Mouse (Mus musculus): ENCODE data around the gene Rpl3. TPM values are rescaled to one million over a fixed set of nuclear protein-coding genes. Genes with fewer than 3 reads are reported as not detected.
A peak's percentile ranks its signal among the peaks of the same experiment; 100 is the strongest.

Gene Rpl3
- polyA plus RNA-seq, 2 experiments: 765 to 774 TPM

DNA sequence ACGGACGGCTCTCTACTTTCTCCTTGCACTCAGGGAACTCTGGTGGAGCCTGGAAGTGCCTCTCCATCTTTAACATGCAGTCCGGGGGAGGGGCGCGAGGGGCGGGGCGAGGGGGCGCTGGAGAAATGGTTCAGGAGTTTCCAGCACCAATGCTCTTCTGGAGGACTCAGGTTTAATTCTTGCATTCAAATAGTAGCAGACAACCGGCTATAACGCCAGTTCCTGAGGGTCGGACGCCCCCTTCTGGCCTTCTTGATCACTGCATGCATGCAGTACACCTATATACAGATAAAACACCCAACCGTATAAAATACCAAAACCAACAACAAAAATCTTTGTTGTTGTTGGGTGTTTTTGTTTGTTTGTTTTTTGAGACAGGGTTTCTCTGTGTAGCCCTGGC lies 26.3 kb downstream of the Rpl3 start:
- H3K4me2 ChIP-seq (ENCODE audit: low read depth): no peak overlapping the region
- no peaks in the 10 kb centered on the region for H3K27me3 ChIP-seq (ENCODE audit: control insufficient read depth, insufficient read depth, low read length)
- no peak for DNase-seq (ENCODE audit: low read depth in 3 of 3, low spot score in 3 of 3)
- no peaks in the 10 kb centered on the region for H3K9me3 ChIP-seq (ENCODE audit: control insufficient read depth, low read length)
- no peak overlapping the region for H3K9ac ChIP-seq (replicated peaks)
- WGBS (ENCODE audit: insufficient replicate concordance): 20% methylated on average over 13 of the region's 13 CpGs
- H3K27ac ChIP-seq: no peak overlapping the region
- H3K4me3 ChIP-seq (ENCODE audit: insufficient read depth in 1 of 2, low read depth in 2 of 2, low read length in 2 of 2): no peak overlapping the region
- TF ChIP-seq EP300 (IDR thresholded peaks at IDR 0.05; ENCODE audit: low read depth) (no peak), CTCF (IDR thresholded peaks at IDR 0.05; ENCODE audit: low read depth) (peak; percentile 71)
- no peaks in the 10 kb centered on the region for H3K36me3 ChIP-seq (replicated peaks; ENCODE audit: control insufficient read depth, insufficient read depth, low read depth)
- no peak for ATAC-seq (ENCODE audit: insufficient read depth)
- H3K4me1 ChIP-seq (replicated peaks; ENCODE audit: control insufficient read depth in 2 of 2, insufficient read depth in 2 of 2, low read length in 1 of 2): no peaks in the 10 kb centered on the region

DNA sequence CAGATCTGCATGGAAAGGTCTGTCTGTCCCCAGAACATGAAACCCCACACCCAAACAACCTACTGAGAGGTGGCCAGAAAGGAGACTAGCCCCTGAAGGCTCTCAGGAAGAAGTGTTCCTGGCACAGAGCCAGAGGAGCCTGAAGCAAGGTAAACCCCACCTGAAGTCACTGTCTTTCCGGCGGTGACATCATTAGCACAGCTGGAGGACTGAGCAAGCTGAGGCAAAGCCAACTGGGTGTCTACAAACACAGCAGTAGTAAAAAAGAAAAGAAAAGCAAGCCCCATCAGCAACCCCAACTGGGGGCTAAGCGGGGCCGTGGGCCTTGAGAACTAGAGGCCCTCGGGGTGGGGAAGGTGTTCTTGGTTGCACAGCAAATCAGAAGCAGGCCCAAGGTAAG lies 26.7 kb downstream of the Rpl3 start:
- ATAC-seq (ENCODE audit: insufficient read depth): no peak
- H3K36me3 ChIP-seq (replicated peaks; ENCODE audit: control insufficient read depth, insufficient read depth, low read depth): no peaks in the 10 kb centered on the region
- WGBS (ENCODE audit: insufficient replicate concordance): 76% methylated on average over 5 of the region's 5 CpGs
- DNase-seq (ENCODE audit: low read depth in 3 of 3, low spot score in 3 of 3): no peak
- H3K4me1 ChIP-seq (replicated peaks; ENCODE audit: control insufficient read depth in 2 of 2, insufficient read depth in 2 of 2, low read length in 1 of 2): no peaks in the 10 kb centered on the region
- TF ChIP-seq EP300 (IDR thresholded peaks at IDR 0.05; ENCODE audit: low read depth): no peak
- TF ChIP-seq CTCF (IDR thresholded peaks at IDR 0.05; ENCODE audit: low read depth): no peak
- H3K9ac ChIP-seq (replicated peaks): no peak overlapping the region
- no peak overlapping the region for H3K4me2 ChIP-seq (ENCODE audit: low read depth)
- no peaks in the 10 kb centered on the region for H3K27me3 ChIP-seq (ENCODE audit: control insufficient read depth, insufficient read depth, low read length)
- no peak overlapping the region for H3K4me3 ChIP-seq (ENCODE audit: insufficient read depth in 1 of 2, low read depth in 2 of 2, low read length in 2 of 2)
- H3K27ac ChIP-seq: no peak overlapping the region
- no peaks in the 10 kb centered on the region for H3K9me3 ChIP-seq (ENCODE audit: control insufficient read depth, low read length)

DNA sequence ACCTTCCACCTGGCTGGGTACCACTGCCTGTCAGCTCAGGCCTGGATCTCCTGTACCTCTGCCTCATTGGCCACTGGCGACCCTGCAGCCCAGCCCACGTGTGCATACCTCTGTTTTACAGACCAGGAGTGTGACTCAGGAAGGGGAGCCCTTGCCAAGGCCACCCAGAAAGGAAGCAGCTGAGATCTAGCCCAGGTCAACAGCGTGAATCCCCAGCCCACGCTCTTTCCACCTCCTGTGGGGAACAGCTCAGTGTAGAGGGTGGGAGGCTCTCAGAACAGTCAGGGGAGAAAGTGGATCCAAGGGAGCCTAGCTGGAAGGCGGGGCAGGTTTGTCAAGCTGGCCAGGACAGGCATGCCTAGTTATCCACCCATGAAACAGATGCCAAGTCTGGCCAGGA lies 28.8 kb downstream of the Rpl3 start:
- no peak overlapping the region for H3K4me3 ChIP-seq (ENCODE audit: insufficient read depth in 1 of 2, low read depth in 2 of 2, low read length in 2 of 2)
- TF ChIP-seq CTCF (IDR thresholded peaks at IDR 0.05; ENCODE audit: low read depth) (no peak), EP300 (IDR thresholded peaks at IDR 0.05; ENCODE audit: low read depth) (no peak)
- no peaks in the 10 kb centered on the region for H3K27me3 ChIP-seq (ENCODE audit: control insufficient read depth, insufficient read depth, low read length)
- H3K27ac ChIP-seq: no peak overlapping the region
- H3K4me1 ChIP-seq (replicated peaks; ENCODE audit: control insufficient read depth in 2 of 2, insufficient read depth in 2 of 2, low read length in 1 of 2): no peaks in the 10 kb centered on the region
- H3K4me2 ChIP-seq (ENCODE audit: low read depth): no peak overlapping the region
- ATAC-seq (ENCODE audit: insufficient read depth) (no peak), DNase-seq (ENCODE audit: low read depth in 3 of 3, low spot score in 3 of 3) (no peak)
- 38% methylated on average over 5 of the region's 5 CpGs for WGBS (ENCODE audit: insufficient replicate concordance)
- no peaks in the 10 kb centered on the region for H3K9me3 ChIP-seq (ENCODE audit: control insufficient read depth, low read length)
- no peaks in the 10 kb centered on the region for H3K36me3 ChIP-seq (replicated peaks; ENCODE audit: control insufficient read depth, insufficient read depth, low read depth)
- no peak overlapping the region for H3K9ac ChIP-seq (replicated peaks)

DNA sequence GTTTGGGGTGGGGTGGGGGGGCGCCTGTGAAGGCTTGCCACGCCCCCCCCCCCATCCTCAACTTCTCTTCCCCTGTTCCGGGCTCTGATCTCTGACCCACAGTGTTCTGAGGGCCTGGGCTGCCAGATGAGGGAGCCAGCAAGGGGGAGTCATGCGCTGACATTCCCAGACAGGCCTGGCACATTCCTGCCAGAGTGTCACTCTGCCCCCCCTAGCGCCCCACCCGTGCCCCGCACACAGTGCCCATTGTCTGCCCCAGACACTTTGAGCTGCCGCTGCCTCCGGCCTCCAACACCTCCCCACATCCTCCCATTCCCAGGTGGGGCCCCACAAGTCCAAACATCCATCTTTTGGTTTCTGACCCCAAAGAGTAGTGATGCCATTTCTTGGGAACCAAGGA lies 29.3 kb downstream of the Rpl3 start:
- WGBS (ENCODE audit: insufficient replicate concordance): 72% methylated on average over 7 of the region's 9 CpGs
- Histone ChIP-seq H3K9ac (replicated peaks) (no peak overlapping the region), H3K4me3 (ENCODE audit: insufficient read depth in 1 of 2, low read depth in 2 of 2, low read length in 2 of 2) (no peak overlapping the region), H3K27me3 (ENCODE audit: control insufficient read depth, insufficient read depth, low read length) (no peaks in the 10 kb centered on the region), H3K9me3 (ENCODE audit: control insufficient read depth, low read length) (no peaks in the 10 kb centered on the region), H3K4me1 (replicated peaks; ENCODE audit: control insufficient read depth in 2 of 2, insufficient read depth in 2 of 2, low read length in 1 of 2) (no peaks in the 10 kb centered on the region), H3K36me3 (replicated peaks; ENCODE audit: control insufficient read depth, insufficient read depth, low read depth) (no peaks in the 10 kb centered on the region), H3K4me2 (ENCODE audit: low read depth) (no peak overlapping the region), H3K27ac (no peak overlapping the region)
- no peak for ATAC-seq (ENCODE audit: insufficient read depth)
- no peak for DNase-seq (ENCODE audit: low read depth in 3 of 3, low spot score in 3 of 3)
- TF ChIP-seq EP300 (IDR thresholded peaks at IDR 0.05; ENCODE audit: low read depth): no peak
- TF ChIP-seq CTCF (IDR thresholded peaks at IDR 0.05; ENCODE audit: low read depth): no peak

DNA sequence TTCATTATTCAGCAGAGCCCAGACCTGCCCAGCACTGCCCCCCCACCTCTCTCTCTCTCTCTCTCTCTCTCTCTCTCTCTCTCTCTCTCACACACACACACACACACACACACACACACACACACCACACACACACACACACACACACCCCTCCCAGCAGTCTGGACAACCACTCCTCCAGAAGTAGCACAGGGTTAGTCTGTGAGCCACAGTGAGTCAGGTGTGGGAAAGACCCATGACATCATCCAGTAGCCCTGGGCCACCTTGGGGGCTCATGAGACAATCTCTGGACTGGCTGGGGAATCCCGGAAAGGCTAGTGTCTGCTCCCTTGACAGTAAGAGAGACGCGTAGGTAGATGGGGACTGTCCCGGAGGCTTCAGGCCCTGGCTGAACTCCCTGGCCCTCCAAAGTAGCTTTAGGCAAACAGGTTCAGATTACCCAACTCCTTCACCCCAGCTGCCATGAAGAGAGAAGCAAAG lies 30.6 kb downstream of the Rpl3 start:
- no peak overlapping the region for H3K4me2 ChIP-seq (ENCODE audit: low read depth)
- no peak overlapping the region for H3K9ac ChIP-seq (replicated peaks)
- WGBS (ENCODE audit: insufficient replicate concordance): 74% methylated on average over 4 of the region's 4 CpGs
- no peak for TF ChIP-seq CTCF (IDR thresholded peaks at IDR 0.05; ENCODE audit: low read depth)
- no peak for TF ChIP-seq EP300 (IDR thresholded peaks at IDR 0.05; ENCODE audit: low read depth)
- no peak overlapping the region for H3K27ac ChIP-seq
- no peaks in the 10 kb centered on the region for H3K9me3 ChIP-seq (ENCODE audit: control insufficient read depth, low read length)
- DNase-seq (ENCODE audit: low read depth in 3 of 3, low spot score in 3 of 3) (no peak), ATAC-seq (ENCODE audit: insufficient read depth) (no peak)
- no peaks in the 10 kb centered on the region for H3K36me3 ChIP-seq (replicated peaks; ENCODE audit: control insufficient read depth, insufficient read depth, low read depth)
- no peaks in the 10 kb centered on the region for H3K4me1 ChIP-seq (replicated peaks; ENCODE audit: control insufficient read depth in 2 of 2, insufficient read depth in 2 of 2, low read length in 1 of 2)
- H3K27me3 ChIP-seq (ENCODE audit: control insufficient read depth, insufficient read depth, low read length): no peaks in the 10 kb centered on the region
- no peak overlapping the region for H3K4me3 ChIP-seq (ENCODE audit: insufficient read depth in 1 of 2, low read depth in 2 of 2, low read length in 2 of 2)
